Mouse (Mus musculus) hindbrain, embryonic 14.5 days (tissue): ENCODE results near the gene Apba1. TPM values are rescaled to one million over a fixed set of nuclear protein-coding genes. Genes with fewer than 3 reads are reported as not detected.
A peak's percentile ranks its signal among the peaks of the same experiment; 100 is the strongest.

Experiments
- ATAC-seq: fragments of 200-750 bp; cut with Nextera tagmentation; 2 replicates; pipeline ENCODE4 v1.8.0; 2017; ENCODE audit warnings: moderate number of reproducible peaks, mild to moderate bottlenecking, moderate TSS enrichment, moderate library complexity; ENCODE audit not compliant: low FRiP score
- DNase-seq: peaks from one replicate; pipeline ENCODE4 v3.0.0-alpha.2; 2015; ENCODE audit warnings: low spot score
- H3K27ac ChIP-seq: fragments of 300-500 bp; sonication (generic); 2 replicates; pipeline ENCODE4 v1.5.1; 2014; ENCODE audit warnings: mild to moderate bottlenecking, moderate library complexity
- H3K27me3 ChIP-seq: fragments of 300-500 bp; sonication (generic); 2 replicates; pipeline ENCODE4 v1.6.1; 2014; ENCODE audit warnings: mild to moderate bottlenecking, low read length, mixed read lengths; ENCODE audit not compliant: control insufficient read depth, insufficient read depth
- H3K36me3 ChIP-seq: fragments of 300-500 bp; sonication (generic); replicated peaks from 2 replicates; pipeline ENCODE4 v1.6.1; 2014; ENCODE audit not compliant: control insufficient read depth, insufficient read depth
- H3K4me1 ChIP-seq: fragments of 300-500 bp; sonication (generic); replicated peaks from 2 replicates; pipeline ENCODE4 v1.6.1; 2014; ENCODE audit warnings: antibody characterized with exemption, low read length, mixed read lengths; ENCODE audit not compliant: control insufficient read depth, insufficient read depth
- H3K4me2 ChIP-seq: fragments of 300-500 bp; sonication (generic); replicated peaks from 2 replicates; pipeline ENCODE4 v1.6.1; 2014; ENCODE audit warnings: mild to moderate bottlenecking, moderate library complexity
- H3K4me3 ChIP-seq: fragments of 300-500 bp; sonication (generic); replicated peaks from 2 replicates; pipeline ENCODE4 v1.5.1; 2014; ENCODE audit warnings: mild to moderate bottlenecking, low read length
- H3K9ac ChIP-seq: fragments of 300-500 bp; sonication (generic); 2 replicates; pipeline ENCODE4 v1.6.1; 2014
- H3K9me3 ChIP-seq: fragments of 300-500 bp; sonication (generic); 2 replicates; pipeline ENCODE4 v1.6.1; 2016; ENCODE audit warnings: low read length; ENCODE audit not compliant: control insufficient read depth
- WGBS: fragments of 180-500 bp; shearing (Covaris S2); extraction: QIAGEN DNeasy Blood & Tissue Kit; methylation state at CpG from one replicate; pipeline ENCODE4 v1.1.7; 2014; 5-methylcytosine and 5-hydroxymethylcytosine counted together
- polyA plus RNA-seq: library from polyadenylated mRNA; unstranded; fragments of >200 nt; fragmentation: Nextera tagmentation; extraction: Ambion mirVana; gene quantifications from 2 replicates; pipeline ENCODE4 v1.2.1, GENCODE M21; 2014

The Apba1 gene
- polyA plus RNA-seq, 1 experiment from 2014 or later: 14.6 TPM

GRCm38 (mm10) chr19:23920220-23920544, 161.5 kb downstream of the Apba1 start:
- Histone ChIP-seq H3K9ac (no peak overlapping the region), H3K9me3 (no peaks in the 10 kb centered on the region), H3K27ac (peak overlapping the region; percentile 68), H3K27me3 (no peaks in the 10 kb centered on the region), H3K4me3 (no peak overlapping the region), H3K4me2 (no peak overlapping the region), H3K4me1 (no peaks in the 10 kb centered on the region), H3K36me3 (peaks cover 33% of the 10 kb centered on the region)
- ATAC-seq: peak; percentile 43; the same call in 1 of the 2 replicates
- peak; percentile 33 for DNase-seq
- 42% methylated on average over 8 of the region's 8 CpGs for WGBS

DNA sequence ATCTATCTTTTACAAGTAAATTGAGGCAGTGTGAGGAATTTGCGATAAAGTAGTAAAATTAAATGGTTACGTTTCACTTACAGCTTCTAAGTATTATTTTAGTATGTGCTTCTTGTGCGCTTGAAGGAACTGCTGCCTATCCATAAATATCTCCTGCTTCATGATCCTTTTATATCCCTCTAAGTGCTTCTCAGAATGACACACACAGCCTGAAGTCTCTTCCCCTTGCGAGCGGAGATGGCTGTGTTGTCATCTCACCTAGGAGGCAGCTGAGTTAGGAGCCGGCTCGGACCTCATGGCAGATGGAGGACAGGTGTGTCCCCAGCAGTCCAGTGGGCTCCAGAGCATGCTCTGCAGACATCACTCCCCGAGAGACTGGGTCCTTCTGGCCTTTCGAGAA, 163.9 kb downstream of the Apba1 start:
- Histone ChIP-seq H3K4me2 (no peak overlapping the region), H3K4me3 (no peak overlapping the region), H3K9ac (no peak overlapping the region), H3K9me3 (no peaks in the 10 kb centered on the region), H3K4me1 (no peaks in the 10 kb centered on the region), H3K27ac (no peak overlapping the region), H3K27me3 (no peaks in the 10 kb centered on the region), H3K36me3 (peaks cover 28% of the 10 kb centered on the region)
- 95% methylated on average over 9 of the region's 9 CpGs for WGBS
- ATAC-seq: no peak
- no peak for DNase-seq

DNA sequence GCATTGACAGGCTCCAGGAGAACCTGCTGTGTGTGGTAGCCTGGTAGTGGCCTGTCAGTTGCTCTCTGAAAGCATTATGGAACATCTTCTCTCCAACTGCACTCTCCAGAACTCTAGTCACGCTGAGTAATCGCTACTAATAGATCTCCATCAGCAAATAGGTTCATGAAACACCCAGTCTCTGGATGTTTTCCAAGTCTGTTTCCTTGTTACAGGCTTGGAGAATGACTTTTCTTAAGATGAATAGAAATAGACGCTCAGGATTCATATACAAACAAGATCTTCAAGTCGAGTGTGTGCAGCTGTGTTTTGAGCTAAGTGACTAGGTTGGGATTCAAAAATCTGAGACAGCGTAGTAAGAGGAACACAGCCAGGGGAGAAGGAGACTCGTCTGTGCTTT, 165.4 kb downstream of the Apba1 start:
- Histone ChIP-seq H3K9ac (no peak overlapping the region), H3K36me3 (peaks cover 20% of the 10 kb centered on the region), H3K27me3 (no peaks in the 10 kb centered on the region), H3K9me3 (no peaks in the 10 kb centered on the region), H3K4me3 (no peak overlapping the region), H3K4me1 (no peaks in the 10 kb centered on the region), H3K27ac (no peak overlapping the region), H3K4me2 (no peak overlapping the region)
- ATAC-seq (no peak), DNase-seq (no peak)
- WGBS: 78% methylated on average over 6 of the region's 6 CpGs

DNA sequence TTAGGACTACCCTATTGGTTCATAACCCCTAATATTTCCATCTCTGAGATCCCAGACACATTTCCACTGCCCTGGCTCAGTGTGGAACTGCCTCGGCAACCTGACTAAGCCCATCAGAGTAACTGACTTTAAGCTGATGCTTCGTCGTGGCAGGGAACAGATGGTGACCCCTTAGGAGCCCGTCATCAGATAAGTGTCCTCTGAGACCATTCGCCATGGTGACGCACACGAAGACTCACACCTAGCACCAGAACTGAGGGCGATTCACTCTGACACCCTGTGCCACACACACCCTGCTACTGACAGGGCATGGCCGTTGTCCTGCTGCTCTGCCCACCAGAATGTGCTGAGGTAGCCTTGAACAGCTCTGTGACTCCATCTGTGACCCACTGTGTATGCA, 166.1 kb downstream of the Apba1 start:
- peaks cover 22% of the 10 kb centered on the region for H3K36me3 ChIP-seq

DNA sequence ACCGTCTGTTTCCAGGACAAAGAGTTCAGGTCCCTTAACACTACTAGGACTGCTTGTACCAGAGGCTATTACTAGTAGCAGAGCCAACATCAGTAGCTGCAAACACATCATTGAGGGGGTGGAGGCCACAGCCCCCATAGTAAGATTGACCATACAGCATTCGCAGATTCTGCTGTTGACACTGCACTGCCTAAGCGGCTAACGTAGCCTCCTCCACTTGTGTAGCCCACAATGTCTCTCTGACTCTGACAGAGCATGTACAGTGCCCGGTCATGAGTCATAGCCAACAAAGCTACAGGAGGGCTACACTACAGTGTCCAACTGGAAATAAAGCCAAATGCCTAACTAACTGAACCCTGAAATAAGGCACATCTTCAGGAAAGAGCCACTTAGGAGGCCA, 166.9 kb downstream of the Apba1 start:
- H3K4me2 ChIP-seq: no peak overlapping the region
- H3K27ac ChIP-seq: no peak overlapping the region
- no peaks in the 10 kb centered on the region for H3K27me3 ChIP-seq
- no peak for DNase-seq
- H3K4me1 ChIP-seq: no peaks in the 10 kb centered on the region
- no peaks in the 10 kb centered on the region for H3K9me3 ChIP-seq
- ATAC-seq: no peak
- H3K4me3 ChIP-seq: no peak overlapping the region
- no peak overlapping the region for H3K9ac ChIP-seq
- 95% methylated on average over 5 of the region's 5 CpGs for WGBS
- peaks cover 22% of the 10 kb centered on the region for H3K36me3 ChIP-seq

More for the DNA sequence above, 166.1 kb downstream of the Apba1 start:
- Histone ChIP-seq H3K4me2 (no peak overlapping the region), H3K4me1 (no peaks in the 10 kb centered on the region), H3K9ac (no peak overlapping the region), H3K27me3 (no peaks in the 10 kb centered on the region), H3K4me3 (no peak overlapping the region), H3K9me3 (no peaks in the 10 kb centered on the region), H3K27ac (no peak overlapping the region)
- 61% methylated on average over 9 of the region's 9 CpGs for WGBS
- DNase-seq (no peak), ATAC-seq (no peak)

DNA sequence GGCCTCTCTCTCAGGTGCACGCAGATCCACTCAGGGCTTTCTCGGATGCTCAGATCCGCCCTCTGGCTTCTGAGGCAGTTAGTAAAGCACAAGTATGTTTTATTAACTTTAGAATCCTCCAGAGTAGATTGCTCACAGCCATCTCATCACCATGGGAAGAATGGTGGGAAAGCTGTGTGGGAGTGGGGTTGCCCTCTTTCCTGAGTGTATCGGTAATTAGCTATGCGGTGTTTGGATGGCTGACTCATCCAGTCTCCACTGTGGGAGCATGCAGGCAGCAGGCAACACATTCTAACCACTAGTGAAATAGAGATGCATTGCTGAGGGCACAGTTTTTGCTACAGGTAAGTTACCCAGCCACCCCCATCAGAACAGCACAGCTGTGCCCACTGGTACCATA, 172.1 kb downstream of the Apba1 start:
- Histone ChIP-seq H3K36me3 (peaks cover 49% of the 10 kb centered on the region), H3K9ac (no peak overlapping the region), H3K27ac (no peak overlapping the region), H3K4me1 (no peaks in the 10 kb centered on the region), H3K27me3 (no peaks in the 10 kb centered on the region), H3K4me2 (no peak overlapping the region), H3K4me3 (no peak overlapping the region), H3K9me3 (peaks cover 7% of the 10 kb centered on the region; the same call in 1 of the 2 replicates)
- DNase-seq: no peak
- WGBS: 91% methylated on average over 5 of the region's 5 CpGs
- ATAC-seq: no peak

GRCm38 (mm10) chr19:23941422-23941949, 182.8 kb downstream of the Apba1 start:
- Histone ChIP-seq H3K4me3 (no peak overlapping the region), H3K9ac (no peak overlapping the region), H3K4me1 (peaks cover 9% of the 10 kb centered on the region), H3K4me2 (no peak overlapping the region), H3K27me3 (no peaks in the 10 kb centered on the region), H3K9me3 (no peaks in the 10 kb centered on the region), H3K36me3 (peaks cover 96% of the 10 kb centered on the region), H3K27ac (no peak overlapping the region)
- no peak for DNase-seq
- 59% methylated on average over 12 of the region's 12 CpGs for WGBS
- no peak; the same call in 1 of the 2 replicates for ATAC-seq

- DNase-seq (no peak), ATAC-seq (no peak)
- H3K9ac ChIP-seq: no peak overlapping the region
- H3K27me3 ChIP-seq: no peaks in the 10 kb centered on the region
- peaks cover 85% of the 10 kb centered on the region for H3K36me3 ChIP-seq
- H3K27ac ChIP-seq: no peak overlapping the region
- no peak overlapping the region for H3K4me2 ChIP-seq
- no peaks in the 10 kb centered on the region for H3K9me3 ChIP-seq
- H3K4me1 ChIP-seq: peaks cover 9% of the 10 kb centered on the region
- 92% methylated on average over 7 of the region's 7 CpGs for WGBS
- no peak overlapping the region for H3K4me3 ChIP-seq
Measured at GRCm38 (mm10) chr19:23942886-23943285, 184.2 kb downstream of the Apba1 start.

- peaks cover 54% of the 10 kb centered on the region for H3K36me3 ChIP-seq
- no peak overlapping the region for H3K9ac ChIP-seq
- WGBS: 92% methylated on average over 6 of the region's 6 CpGs
- no peak overlapping the region for H3K4me2 ChIP-seq
- H3K4me1 ChIP-seq: peaks cover 2% of the 10 kb centered on the region
- no peaks in the 10 kb centered on the region for H3K27me3 ChIP-seq
- H3K9me3 ChIP-seq: no peaks in the 10 kb centered on the region
- no peak overlapping the region for H3K4me3 ChIP-seq
- ATAC-seq: no peak
- no peak for DNase-seq
- no peak overlapping the region for H3K27ac ChIP-seq
Measured at GRCm38 (mm10) chr19:23946026-23946685, 187.5 kb downstream of the Apba1 start.

DNA sequence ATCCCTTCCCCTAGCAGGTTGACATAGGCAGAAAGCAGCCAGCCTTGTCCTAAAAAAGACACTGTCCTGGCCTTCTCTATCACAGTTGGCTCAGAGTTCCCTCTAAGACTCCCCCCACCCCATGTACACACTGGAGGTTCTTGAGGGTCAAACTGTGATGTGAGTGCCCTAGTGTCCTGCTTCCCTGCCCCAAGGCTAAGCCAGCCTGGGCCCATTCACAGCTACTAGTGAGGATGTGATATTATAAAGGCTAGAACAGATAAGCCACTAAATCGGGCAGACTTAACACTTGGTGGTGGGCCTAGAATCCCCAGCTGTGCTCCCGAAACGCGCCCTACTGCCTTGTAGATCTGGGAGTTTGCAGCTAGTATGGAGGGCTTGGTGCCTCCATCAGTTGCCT, 188.1 kb downstream of the Apba1 start:
- H3K4me1 ChIP-seq: no peaks in the 10 kb centered on the region
- no peak for ATAC-seq
- no peak overlapping the region for H3K4me3 ChIP-seq
- peaks cover 48% of the 10 kb centered on the region for H3K36me3 ChIP-seq
- no peak overlapping the region for H3K4me2 ChIP-seq
- DNase-seq: no peak
- H3K9me3 ChIP-seq: no peaks in the 10 kb centered on the region
- no peak overlapping the region for H3K9ac ChIP-seq
- 88% methylated on average over 4 of the region's 4 CpGs for WGBS
- H3K27ac ChIP-seq: no peak overlapping the region
- no peaks in the 10 kb centered on the region for H3K27me3 ChIP-seq
